Mouse (Mus musculus): ENCODE results near the gene Chchd6.

DNA sequence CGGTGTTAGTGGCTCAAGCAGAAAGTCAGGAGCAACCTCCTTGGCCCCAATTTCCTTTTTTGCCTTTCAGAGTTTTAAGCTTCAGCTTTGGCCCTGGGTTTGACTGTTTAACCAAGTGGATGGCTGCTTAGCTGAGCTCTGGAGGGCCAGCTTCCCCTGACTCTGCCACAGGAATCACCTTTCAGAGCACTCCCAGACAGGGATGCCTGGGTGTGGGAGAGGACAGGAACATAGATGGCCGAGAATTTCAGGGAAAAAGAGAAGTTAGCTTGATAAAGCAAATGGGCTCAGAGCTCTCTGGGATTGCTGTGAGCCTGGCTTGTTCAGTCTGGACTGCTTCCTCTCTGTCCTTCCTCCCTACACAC lies 18.6 kb upstream of the Chchd6 start:
- TF ChIP-seq CTCF (IDR thresholded peaks at IDR 0.05; ENCODE audit: low read depth) (no peak), EP300 (IDR thresholded peaks at IDR 0.05; ENCODE audit: low read depth) (no peak)

All from liver, postnatal 0 days (tissue).